Mouse (Mus musculus) granulocyte monocyte progenitor cell, adult 5-6 weeks (primary cell): Measurements from ENCODE around the gene AC131692.1. TPM values are rescaled to one million over a fixed set of nuclear protein-coding genes. Genes with fewer than 3 reads are reported as not detected.
A peak's percentile ranks its signal among the peaks of the same experiment; 100 is the strongest.

Experiments used
- ATAC-seq: replicated peaks from 2 replicates; pipeline ENCODE4 v1.8.0; 2016; ENCODE audit warnings: mild to moderate bottlenecking, moderate TSS enrichment, inconsistent platforms; ENCODE audit not compliant: poor library complexity, severe bottlenecking
- total RNA-seq, 2 experiments: library from RNA; stranded (forward) in 1 of 2; stranded (reverse) in 1 of 2; fragments of 200-712, 200-1000 nt in 1 of 2; fragments of >200 nt in 1 of 2; fragmentation: Nextera tagmentation in 1 of 2; gene quantifications; 2 replicates each; pipeline ENCODE4 v1.2.3; 2014 to 2017

AC131692.1 gene
- total RNA-seq, 2 experiments from 2014 or later, result 2.2 TPM; not detected in 1

DNA sequence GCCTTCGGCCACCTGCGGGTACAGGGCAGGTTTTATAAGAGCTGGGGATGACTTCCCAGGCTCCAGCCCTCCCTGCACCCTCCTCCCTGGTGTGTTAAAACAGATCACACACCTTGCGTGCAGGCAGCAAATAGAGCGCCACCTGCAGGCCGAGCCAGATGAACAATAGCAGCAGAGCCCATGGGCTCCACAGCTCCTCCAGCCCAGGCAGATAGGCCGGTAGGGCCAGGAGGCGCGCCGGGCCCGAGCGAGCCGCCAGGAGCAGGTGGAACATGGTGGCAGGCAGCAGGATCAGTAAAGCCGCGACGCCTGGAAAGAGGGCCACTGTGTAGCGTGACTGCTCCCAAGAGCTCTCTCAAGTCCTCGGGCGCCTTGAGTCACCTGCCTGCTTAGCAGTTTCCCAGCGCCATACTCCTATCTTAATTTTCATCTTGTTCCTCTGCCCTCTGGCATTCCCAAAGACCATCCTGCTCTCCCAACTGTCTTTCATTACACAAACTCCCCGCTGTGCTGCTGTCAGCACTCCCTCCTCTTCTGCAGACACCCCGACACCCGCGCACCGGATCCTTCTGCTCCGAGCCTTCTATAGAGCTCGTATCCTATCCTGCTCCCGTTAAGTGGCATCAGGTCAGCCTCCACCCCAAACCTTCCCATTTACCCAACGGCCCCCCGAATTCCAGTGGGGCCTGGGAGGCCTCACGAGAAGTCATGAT is 27.1 kb upstream of the AC131692.1 start:
- ATAC-seq, result peak; percentile 67

DNA sequence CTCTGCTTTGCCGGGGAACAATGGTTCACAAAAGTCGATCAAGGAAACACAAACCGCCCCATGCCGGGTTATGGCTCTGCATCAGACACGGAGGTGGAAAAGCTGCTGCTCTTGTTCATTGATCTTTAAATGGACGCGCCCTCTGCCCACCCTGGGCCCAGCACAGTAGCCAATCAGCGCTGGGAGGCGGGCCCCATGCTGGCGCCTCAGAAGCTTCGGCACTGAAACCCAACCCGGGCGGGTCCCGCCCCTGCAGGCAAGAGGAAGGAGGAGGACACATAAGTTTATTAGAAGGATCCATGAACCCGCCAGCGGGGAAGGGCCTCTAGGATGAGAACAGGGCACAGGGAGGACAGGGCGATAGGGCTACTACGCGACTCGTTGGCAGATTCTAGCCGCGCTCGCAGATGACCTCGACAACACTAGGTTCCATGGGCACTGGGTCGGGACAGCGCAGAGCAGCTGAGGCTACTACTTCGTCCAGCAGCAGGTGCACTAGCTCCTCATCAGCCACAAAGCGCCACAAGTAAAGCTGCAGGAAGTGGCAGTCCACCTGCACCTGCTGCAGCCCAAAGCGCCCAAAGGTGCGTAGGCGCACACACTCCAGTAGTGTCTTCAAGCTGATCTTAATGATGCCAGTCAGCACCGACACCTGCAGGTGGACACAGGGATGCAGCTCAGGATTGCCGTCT is 26.3 kb upstream of the AC131692.1 start, which contains the start of gene Tm7sf2:
TSS of gene Tm7sf2 (minus strand) at position 650 of the 692 bp plus-strand sequence.
- peak; percentile 88 for ATAC-seq

DNA sequence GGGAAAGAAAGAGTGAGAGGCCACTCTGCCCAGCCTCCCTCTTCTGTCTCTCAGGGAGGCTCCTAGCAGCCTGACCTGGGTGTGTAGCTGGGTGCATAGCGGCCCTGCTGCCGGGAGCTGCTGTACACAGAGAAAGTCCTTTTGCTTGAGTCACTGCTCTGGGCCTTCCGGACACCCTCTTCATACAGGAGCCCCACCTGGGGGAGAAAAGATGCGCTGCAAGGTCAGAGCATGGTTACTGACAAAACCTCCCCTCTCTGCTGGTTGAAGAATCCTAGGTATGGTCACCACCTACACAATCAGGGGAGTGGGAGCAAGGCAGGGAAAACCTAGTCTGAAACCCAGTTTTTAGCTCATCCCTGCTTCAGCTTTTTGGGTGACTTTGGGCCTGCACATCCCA is 25.3 kb upstream of the AC131692.1 start:
- no peak for ATAC-seq

DNA sequence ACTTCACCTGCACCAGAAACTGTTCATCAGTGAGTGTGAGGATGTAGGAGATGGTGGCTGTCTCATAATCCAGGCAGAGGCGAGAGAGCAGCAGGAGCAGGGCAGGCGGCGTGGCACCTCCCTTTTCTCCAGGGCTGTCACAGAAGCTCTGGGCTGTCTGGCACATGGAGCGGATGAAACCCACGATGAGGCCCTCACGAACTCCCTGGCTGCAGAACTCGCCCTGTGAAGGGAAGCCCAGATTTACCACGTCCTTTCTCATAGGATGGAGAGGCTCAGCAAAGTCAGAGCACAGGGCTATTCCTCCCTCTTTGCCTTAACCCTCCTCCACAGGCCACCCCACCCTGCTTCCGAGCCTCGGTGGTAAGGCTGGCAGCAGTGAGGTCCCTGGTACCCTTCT is 24.4 kb upstream of the AC131692.1 start:
- no peak for ATAC-seq

DNA sequence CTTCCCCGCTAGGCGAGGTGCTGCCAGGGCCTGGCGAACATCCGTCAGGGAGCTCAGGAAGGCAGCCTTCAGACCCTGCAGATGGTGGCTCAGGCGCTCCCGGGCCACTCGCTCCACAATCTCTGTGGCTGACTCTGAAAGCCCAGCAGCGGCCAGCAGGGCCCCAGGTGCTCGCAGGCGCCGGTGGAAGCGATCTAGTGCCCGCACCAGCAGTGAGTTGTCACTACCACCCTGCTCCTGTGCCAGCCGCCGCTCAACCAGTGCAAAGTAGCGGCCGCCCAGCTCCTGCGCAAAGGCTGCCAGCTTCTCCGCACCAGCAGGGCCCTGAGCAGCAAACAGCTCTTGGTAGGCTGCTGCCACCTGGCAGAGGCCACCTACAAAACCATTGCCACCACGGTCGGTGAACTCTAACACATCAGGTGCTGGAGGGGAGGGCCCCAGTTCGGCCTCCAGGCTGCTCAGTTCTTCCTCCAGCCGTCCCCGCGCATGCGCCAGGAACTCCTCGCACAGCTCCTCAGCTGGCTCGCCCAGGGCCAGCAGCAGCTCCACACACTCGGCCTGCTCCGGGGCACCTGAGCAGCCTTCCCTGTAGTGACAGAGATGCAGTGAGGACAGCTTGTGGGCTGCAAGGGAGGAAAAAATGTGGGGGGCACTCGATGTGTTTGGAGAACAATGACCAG is 23.5 kb upstream of the AC131692.1 start:
- no peak for ATAC-seq

DNA sequence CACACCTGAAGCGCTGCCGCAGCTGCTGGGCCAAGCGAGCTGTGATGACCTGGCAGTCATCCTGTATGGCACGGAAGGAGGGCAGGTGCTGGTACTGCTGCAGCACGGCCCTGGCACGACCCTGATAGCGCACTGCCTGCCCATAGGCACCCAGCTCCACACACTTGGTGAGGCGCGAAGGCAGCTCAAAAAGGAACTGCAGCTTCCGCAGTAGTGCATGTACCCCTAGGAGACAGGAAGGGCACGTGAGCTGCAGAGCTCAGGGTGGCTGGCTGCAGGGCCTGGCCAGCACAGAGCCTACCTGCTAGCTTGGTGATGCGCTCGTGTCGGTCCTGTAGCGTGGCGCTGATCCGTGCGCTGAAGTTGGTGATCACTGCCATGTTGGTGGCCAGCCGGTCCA is 23.0 kb upstream of the AC131692.1 start:
- ATAC-seq, result no peak

DNA sequence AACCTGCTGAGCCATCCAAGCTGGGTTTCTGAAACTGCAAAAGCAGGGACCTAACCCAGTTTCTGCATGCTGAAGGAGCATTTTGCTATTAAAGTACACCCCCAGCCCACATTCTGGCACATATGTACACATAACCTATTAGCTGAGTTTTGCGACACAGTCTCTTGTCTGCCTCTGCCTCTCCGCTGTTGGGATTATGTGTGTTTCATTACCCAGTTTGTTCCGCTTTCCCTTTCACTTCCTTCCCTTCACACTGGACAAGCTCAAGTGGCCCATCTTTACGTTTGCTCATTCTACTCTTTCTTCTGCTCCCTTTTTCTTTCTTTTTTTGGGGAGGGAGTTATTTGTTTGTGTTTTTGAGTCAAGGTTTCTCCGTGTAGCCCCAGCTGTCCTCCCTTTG is 20.3 kb upstream of the AC131692.1 start:
- peak; percentile 64 for ATAC-seq

DNA sequence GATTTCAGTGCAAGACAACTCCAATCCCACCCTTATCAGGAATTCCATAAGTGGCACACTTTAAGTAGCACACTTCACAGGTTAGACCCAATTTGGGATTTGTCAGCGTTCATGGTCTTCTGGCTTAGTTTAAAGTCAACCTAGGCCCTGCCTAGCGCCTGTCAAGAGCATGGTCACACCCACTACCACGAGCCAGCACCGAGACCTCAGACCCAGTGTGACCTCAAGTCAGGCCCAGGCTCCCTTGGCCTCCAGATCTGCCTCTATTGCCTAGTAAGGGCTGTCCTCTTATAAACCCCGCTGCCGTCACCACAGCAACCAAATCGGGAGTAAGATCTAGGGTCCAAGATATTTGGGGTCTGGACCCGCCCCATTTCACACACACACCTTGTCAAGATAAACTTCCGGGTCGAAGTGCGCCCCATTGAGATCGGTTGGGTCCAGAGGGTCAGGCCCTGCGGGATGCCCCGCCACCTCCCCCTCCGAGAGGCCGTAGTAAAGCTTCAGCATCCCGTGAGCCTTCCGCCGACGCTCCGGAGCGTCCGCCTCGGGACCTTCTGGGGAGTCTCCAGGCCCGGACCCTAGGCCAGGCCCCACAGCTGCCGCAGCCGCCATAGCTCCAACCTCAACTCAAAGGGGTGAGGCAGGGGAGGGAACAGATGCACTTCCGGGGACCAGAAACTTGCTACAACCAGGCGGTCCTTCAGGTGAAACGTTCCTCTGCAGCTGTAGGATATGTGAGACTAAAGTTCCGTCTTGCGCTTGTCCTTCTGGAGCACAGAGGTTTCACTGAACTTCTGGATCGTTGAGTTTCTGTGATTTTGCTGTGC is 17.4 kb upstream of the AC131692.1 start, which contains the start of gene Vps51:
TSS of gene Vps51 (minus strand) at position 668 of the 830 bp plus-strand sequence.
- ATAC-seq, result peak; percentile 92

DNA sequence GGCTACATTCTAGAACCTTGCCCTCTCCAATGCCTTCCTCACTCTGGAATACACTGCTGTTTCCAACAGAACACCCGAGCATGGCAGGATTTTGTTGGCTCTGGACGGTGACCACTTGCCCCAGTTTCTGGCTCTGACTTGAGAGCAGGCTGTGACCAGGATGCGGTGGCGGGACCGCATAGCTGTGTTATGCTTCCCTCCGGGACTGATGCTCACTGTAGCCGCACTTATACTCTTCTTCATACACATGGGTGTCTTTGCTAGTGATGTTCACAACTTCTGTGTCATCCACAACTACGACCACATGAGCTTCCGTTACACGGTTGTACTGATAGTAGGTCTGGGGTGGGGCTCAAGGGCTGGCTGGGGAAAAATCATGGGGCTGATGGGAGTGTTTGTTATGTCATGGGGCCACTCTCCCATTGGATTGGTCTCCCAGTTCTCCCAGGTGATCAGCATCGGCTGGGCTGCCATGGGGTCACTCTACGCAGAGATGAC is 14.2 kb upstream of the AC131692.1 start, which contains the start of gene Tmem262:
TSS of gene Tmem262 (plus strand) at position 51 of the 498 bp plus-strand sequence.
- no peak for ATAC-seq

DNA sequence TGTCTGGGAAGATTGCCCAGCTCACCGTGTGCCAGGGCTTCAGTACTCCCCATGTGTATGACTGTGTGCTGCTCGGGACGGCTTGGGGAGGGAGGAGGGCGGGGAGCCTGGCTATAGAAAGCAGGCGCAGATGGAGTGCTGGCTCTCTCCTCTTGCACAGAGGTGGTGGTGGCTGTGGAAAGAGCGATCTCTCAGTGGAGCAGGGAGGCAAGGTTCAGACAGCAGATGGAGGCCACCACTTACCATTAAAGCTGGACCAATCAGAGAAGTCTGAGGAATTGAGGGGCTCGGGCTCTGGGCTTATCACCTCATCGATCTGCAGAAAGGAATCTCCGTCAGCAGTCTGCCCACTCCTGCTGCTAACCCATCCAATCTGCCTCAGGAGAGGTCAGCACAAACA is 12.1 kb upstream of the AC131692.1 start, which contains the start of gene Gm28374:
TSS of gene Gm28374 (minus strand) at position 101 of the 400 bp plus-strand sequence.
- no peak for ATAC-seq

DNA sequence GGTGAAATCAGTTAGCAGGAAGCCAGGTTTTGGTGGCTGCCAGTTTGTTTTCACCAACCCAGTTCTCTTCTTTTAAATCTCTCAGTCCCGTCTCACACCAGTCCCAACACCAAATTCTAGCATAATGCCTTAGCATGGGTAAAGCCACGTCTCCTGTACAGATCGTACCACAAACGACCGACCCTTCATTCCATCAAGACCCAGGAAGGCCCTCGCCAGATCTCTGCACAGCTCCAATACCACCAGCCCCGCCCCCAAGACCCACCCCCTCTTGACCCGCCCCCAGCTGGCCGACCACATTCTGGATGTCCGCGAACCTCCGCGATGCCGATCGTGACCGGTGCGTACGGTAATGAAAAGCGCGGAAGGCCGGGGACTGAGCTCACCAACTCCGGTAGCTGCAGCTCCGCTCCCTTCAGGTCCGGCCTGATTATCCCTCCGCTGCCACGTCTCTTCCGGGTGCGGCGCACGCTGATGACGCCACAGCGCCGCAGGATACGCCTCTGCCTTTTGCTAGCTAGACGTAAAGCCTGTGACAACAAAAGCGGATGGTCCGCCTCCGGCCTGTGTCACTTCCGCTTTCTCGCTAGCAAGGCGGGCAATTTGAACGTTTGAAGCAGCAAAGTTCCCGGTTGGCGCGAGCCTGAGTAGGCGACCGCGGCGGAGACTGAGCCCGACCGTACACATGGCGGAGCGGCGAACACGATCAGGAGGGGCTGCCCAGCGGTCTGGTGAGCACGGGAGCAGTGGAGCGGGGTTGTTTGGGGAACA is 9.6 kb upstream of the AC131692.1 start, which contains the start of the genes Zfpl1 and Cdca5:
TSS of gene Zfpl1 (minus strand) at position 479 of the 771 bp plus-strand sequence.
TSS of gene Cdca5 (plus strand) at position 506 of the 771 bp plus-strand sequence.
- ATAC-seq, result peak; percentile 92

DNA sequence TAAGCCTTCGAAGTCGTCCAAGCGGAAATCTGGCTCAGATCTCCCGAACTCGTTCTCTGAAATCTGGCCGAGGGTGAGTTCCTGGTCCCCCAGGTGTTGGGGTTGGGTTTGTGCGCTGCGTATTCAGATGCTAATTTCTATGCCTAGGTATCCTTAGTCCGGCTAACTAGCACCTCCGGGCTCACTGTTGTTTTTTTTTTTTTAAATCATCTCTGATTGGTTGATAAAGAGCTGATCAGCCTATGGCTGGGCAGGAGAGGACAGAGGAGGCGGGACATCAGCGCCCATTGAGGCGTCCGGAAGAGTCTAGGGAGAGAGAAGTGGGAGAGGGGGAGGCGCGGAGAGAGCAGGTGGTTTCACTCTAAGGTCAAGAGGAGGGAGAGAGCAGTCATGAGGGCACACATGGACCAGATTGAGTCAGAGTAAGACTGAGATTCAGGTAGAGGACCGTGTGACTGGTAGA is 8.8 kb upstream of the AC131692.1 start:
- peak; percentile 84 for ATAC-seq

DNA sequence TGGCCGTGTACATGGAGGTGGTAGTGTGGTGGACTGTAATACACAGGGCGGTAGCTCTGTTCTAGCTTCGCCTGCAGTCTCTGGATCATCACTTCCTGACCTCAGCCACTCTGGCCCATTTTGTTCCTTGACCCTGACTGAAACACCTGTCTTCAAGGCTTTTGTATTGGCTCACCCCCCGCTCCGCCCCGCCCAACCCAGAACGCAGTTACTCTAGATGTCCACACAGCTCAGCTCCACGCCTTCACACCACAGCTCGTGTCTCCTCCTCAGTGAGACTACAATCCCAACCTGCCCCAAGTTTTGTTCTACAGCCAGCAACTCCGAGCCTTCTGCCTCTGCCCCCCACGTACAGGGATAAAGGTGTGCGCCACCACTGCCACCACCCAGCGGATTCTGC is 5.4 kb upstream of the AC131692.1 start:
- no peak for ATAC-seq

DNA sequence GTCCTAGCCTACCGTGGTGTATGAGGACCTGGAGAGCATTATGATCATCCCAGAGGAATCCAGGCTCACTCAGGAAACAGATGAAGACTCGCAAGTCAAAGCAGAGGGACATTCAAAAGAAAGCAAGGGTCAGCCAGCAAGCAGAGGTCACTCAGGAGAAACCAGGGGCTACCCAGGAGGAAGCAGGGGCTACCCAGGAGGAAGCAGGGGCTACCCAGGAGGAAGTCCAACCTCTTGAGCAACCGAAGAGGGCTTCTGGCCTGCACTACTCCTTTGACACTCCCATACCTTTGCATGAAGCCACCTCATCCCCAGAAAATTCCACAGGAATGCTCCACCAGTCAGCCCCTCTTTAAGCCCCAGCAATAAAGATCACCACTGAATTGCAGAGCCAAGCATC is 3.6 kb downstream of the AC131692.1 start:
- ATAC-seq, result peak; percentile 70

DNA sequence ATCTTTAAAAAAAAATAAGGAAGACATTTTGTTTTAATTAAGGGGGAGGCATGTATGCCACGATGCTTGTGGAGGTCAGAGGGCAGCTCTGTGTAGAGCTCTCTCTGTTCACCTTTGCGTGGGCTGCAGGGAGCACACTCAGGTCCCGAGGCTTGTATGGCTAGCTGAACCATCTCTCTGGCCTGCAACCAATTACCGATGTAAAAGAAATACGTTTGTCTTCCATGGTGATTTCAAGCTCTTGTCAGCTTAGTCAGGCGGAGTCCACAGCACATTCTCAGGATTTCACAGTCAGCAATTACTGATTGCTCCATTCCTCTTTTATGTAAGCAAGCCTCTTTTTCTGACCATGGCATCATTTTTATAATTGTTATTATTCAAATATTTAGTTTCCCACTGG is 7.0 kb downstream of the AC131692.1 start:
- no peak for ATAC-seq

DNA sequence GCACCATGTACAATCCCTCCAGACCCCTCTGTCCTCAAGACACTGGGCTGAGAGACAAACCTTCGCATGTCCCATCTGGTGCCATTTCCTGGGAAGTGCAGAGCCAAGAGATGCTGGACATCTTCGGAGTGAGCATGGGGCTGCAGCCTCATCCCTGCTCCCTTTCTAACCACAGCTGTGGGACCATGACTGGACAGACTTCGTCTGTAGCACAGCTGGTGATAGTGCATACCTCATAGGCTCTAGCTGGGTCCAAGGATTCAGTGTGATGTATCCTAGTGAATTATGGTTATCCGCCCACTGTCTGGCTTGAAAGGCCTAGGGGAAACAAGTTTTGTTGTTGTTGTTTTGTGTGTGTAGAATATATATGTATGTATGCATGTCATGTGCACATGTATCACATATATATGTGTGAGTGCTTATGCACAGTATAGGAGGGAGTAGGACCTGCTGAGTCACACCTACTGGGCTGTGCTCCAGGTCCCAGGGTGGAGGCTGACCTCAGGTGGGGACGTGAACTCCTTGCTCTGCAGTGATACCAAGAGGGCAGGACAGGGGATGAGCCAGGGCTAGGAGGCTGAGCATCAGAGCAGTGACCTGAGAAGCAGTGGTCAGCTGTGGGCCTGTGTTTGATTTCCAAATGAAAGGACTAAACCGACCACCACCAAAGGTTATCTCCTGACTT is 8.1 kb downstream of the AC131692.1 start:
- ATAC-seq, result no peak

DNA sequence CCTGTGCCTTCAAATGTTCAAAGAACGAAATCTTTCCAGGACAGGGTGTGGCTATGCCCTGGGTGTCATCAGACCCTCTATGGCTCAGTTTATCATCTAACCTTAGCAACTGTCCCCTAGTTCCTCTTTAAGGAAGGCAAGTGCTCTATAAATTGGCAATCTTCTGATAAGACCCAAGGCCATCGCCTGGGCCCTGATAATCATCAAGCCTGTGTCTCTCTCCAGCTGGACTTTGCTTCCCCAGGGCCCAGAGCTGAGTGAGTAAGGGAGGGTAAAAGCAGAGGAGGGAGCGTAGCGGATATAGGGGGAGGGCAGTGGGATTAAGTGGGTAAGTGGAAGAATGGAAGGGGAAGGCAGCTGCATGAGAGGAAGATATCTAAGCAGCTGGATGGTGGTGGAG is 10.3 kb downstream of the AC131692.1 start:
- 0 out of 2 replicates have a peak, but pooled peaks have one; percentile 20 for ATAC-seq

DNA sequence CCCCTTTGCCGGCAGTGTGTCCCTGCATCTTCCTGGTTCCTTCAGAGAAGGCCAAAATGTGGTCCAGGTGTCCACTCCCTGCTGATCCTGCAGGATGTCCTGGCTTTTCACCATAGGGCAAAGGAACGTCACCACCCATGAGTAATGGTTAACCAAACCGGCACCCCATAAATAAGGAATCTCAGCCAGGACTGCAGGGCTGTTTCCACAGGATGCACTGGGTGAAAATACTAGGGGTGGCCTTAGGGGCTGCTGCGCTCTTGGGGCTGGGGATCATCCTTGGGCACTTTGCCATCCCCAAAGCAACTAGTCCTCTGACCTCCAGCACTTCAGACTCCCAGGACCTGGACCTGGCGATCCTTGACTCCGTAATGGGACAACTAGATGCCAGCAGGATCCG is 11.4 kb downstream of the AC131692.1 start, which contains the start of gene Naaladl1:
TSS of gene Naaladl1 (plus strand) at position 197 of the 400 bp plus-strand sequence.
- ATAC-seq, result no peak
